Mouse (Mus musculus) heart, postnatal 0 days (tissue): ENCODE measurements around the gene Tpra1. TPM values are rescaled to one million over a fixed set of nuclear protein-coding genes. Genes with fewer than 3 reads are reported as not detected.

ENCODE experiments used
- ATAC-seq: fragments of 200-750 bp; cut with Nextera tagmentation; 2 replicates; pipeline ENCODE4 v1.8.0; 2017; ENCODE audit warnings: low read depth, moderate number of reproducible peaks, moderate library complexity; ENCODE audit not compliant: insufficient read depth
- DNase-seq: peaks from one replicate; pipeline ENCODE4 v3.0.0-alpha.2; 2016; ENCODE audit warnings: low spot score
- H3K27ac ChIP-seq: fragments of 300-500 bp; sonication (generic); 2 replicates; pipeline ENCODE4 v1.5.1; 2014; ENCODE audit warnings: low read depth, mild to moderate bottlenecking
- H3K27me3 ChIP-seq: fragments of 300-500 bp; sonication (generic); 2 replicates; pipeline ENCODE4 v1.6.1; 2014; ENCODE audit warnings: low read length, mixed read lengths; ENCODE audit not compliant: control insufficient read depth, insufficient read depth
- H3K36me3 ChIP-seq: fragments of 300-500 bp; sonication (generic); replicated peaks from 2 replicates; pipeline ENCODE4 v1.6.1; 2014; ENCODE audit warnings: low read length, mixed read lengths; ENCODE audit not compliant: control insufficient read depth, insufficient read depth
- H3K4me1 ChIP-seq: fragments of 300-500 bp; sonication (generic); 2 replicates; pipeline ENCODE4 v1.6.1; 2014; ENCODE audit warnings: antibody characterized with exemption; ENCODE audit not compliant: control insufficient read depth, insufficient read depth
- H3K4me2 ChIP-seq: fragments of 300-500 bp; sonication (generic); 2 replicates; pipeline ENCODE4 v1.6.1; 2014; ENCODE audit warnings: low read depth, mild to moderate bottlenecking, low read length, moderate library complexity
- H3K4me3 ChIP-seq: fragments of 300-500 bp; sonication (generic); 2 replicates; pipeline ENCODE4 v1.5.1; 2014; ENCODE audit warnings: low read depth, low read length
- H3K9ac ChIP-seq: fragments of 300-500 bp; sonication (generic); replicated peaks from 2 replicates; pipeline ENCODE4 v1.6.1; 2014; ENCODE audit warnings: low read depth, low read length, mixed read lengths
- H3K9me3 ChIP-seq: fragments of 300-500 bp; sonication (generic); replicated peaks from 2 replicates; pipeline ENCODE4 v1.6.1; 2016; ENCODE audit warnings: low read length; ENCODE audit not compliant: control insufficient read depth
- CTCF ChIP-seq: IDR thresholded peaks from 2 replicates; pipeline ENCODE4 v1.5.1; 2016; ENCODE audit warnings: antibody characterized with exemption, control low read depth, low read depth
- EP300 ChIP-seq: IDR thresholded peaks from 2 replicates; pipeline ENCODE4 v1.6.1; 2016; ENCODE audit warnings: antibody characterized with exemption, low read depth
- WGBS: fragments of 180-500 bp; shearing (Covaris S2); extraction: QIAGEN DNeasy Blood & Tissue Kit; methylation state at CpG from one replicate; pipeline ENCODE4 v1.1.7; 2014; 5-methylcytosine and 5-hydroxymethylcytosine counted together
- polyA plus RNA-seq: library from polyadenylated mRNA; unstranded; fragments of >200 nt; fragmentation: Nextera tagmentation; extraction: Ambion mirVana; gene quantifications from 2 replicates; pipeline ENCODE4 v1.2.1, GENCODE M21; 2015
- total RNA-seq: library from RNA; depleted of rRNA; stranded (reverse); fragments of >200 nt; gene quantifications from 2 replicates; pipeline ENCODE4 v1.2.3, GENCODE M21; 2014; ENCODE audit warnings: low replicate concordance

Tpra1 gene
- total and polyA plus RNA-seq, 2 experiments from 2014 or later, result 39.1 to 131 TPM

- no peaks in the 10 kb centered on the region for H3K36me3 ChIP-seq
- H3K9me3 ChIP-seq, result no peaks in the 10 kb centered on the region
- DNase-seq (no peak), ATAC-seq (no peak)
- WGBS, result 43% methylated on average over 7 of the region's 7 CpGs
- peaks cover 20% of the 10 kb centered on the region for H3K27me3 ChIP-seq
- no peak overlapping the region for H3K4me2 ChIP-seq
- peaks cover 5% of the 10 kb centered on the region for H3K4me1 ChIP-seq
- TF ChIP-seq CTCF, result no peak
- TF ChIP-seq EP300, result no peak
- H3K27ac ChIP-seq, result no peak overlapping the region
- no peak overlapping the region for H3K9ac ChIP-seq
- H3K4me3 ChIP-seq, result no peak overlapping the region
These were observed 29.2 kb upstream of the Tpra1 start for GRCm38 (mm10) chr6:88872811-88873210.

GRCm38 (mm10) chr6:88873965-88874867, 27.8 kb upstream of the Tpra1 start:
- peak overlapping the region; percentile 98 for H3K4me2 ChIP-seq
- ATAC-seq (peak; percentile 48), DNase-seq (peak; percentile 26)
- H3K4me3 ChIP-seq, result peak overlapping the region; percentile 73
- 4% methylated on average over 71 of the region's 74 CpGs for WGBS
- peaks cover 5% of the 10 kb centered on the region for H3K4me1 ChIP-seq
- peaks cover 20% of the 10 kb centered on the region for H3K27me3 ChIP-seq
- no peaks in the 10 kb centered on the region for H3K36me3 ChIP-seq
- H3K9me3 ChIP-seq, result no peaks in the 10 kb centered on the region
- peak overlapping the region; percentile 89 for H3K9ac ChIP-seq
- TF ChIP-seq CTCF, result no peak
- no peak for TF ChIP-seq EP300
- H3K27ac ChIP-seq, result 0 out of 2 replicates have a peak overlapping the region, but pooled peaks have one; percentile 38

GRCm38 (mm10) chr6:88874868-88875508, 27.1 kb upstream of the Tpra1 start, which contains the start of gene Podxl2:
TSS of gene Podxl2 (minus strand) at chr6:88875044.
- peaks cover 20% of the 10 kb centered on the region for H3K27me3 ChIP-seq
- H3K4me2 ChIP-seq, result peak within 1 kb of the TSS; percentile 98
- ATAC-seq (peak; percentile 81), DNase-seq (peak; percentile 66)
- WGBS, result 7% methylated on average over 56 of the region's 63 CpGs
- TF ChIP-seq CTCF (no peak), EP300 (no peak)
- peaks cover 5% of the 10 kb centered on the region for H3K4me1 ChIP-seq
- peak within 1 kb of the TSS; percentile 89 for H3K9ac ChIP-seq
- H3K36me3 ChIP-seq, result no peaks in the 10 kb centered on the region
- 0 out of 2 replicates have a peak within 1 kb of the TSS, but pooled peaks have one; percentile 38 for H3K27ac ChIP-seq
- H3K9me3 ChIP-seq, result no peaks in the 10 kb centered on the region
- peak within 1 kb of the TSS; percentile 73 for H3K4me3 ChIP-seq

GRCm38 (mm10) chr6:88879471-88879870, 22.6 kb upstream of the Tpra1 start:
- DNase-seq, result no peak
- Histone ChIP-seq H3K27me3 (peaks cover 12% of the 10 kb centered on the region), H3K27ac (no peak overlapping the region), H3K4me1 (peaks cover under 1% of the 10 kb centered on the region), H3K9me3 (no peaks in the 10 kb centered on the region), H3K4me2 (no peak overlapping the region), H3K4me3 (no peak overlapping the region), H3K9ac (no peak overlapping the region), H3K36me3 (peaks cover 30% of the 10 kb centered on the region)
- 65% methylated on average over 4 of the region's 4 CpGs for WGBS
- no peak for ATAC-seq
- TF ChIP-seq EP300, result no peak
- TF ChIP-seq CTCF, result peak; percentile 16; the same call in 1 of the 2 replicates

GRCm38 (mm10) chr6:88881334-88881733, 20.7 kb upstream of the Tpra1 start:
- no peak overlapping the region for H3K4me2 ChIP-seq
- H3K36me3 ChIP-seq, result peaks cover 48% of the 10 kb centered on the region
- ATAC-seq, result no peak
- H3K27me3 ChIP-seq, result no peaks in the 10 kb centered on the region
- no peak overlapping the region for H3K9ac ChIP-seq
- no peaks in the 10 kb centered on the region for H3K4me1 ChIP-seq
- no peaks in the 10 kb centered on the region for H3K9me3 ChIP-seq
- no peak overlapping the region for H3K4me3 ChIP-seq
- 85% methylated on average over 7 of the region's 7 CpGs for WGBS
- H3K27ac ChIP-seq, result no peak overlapping the region
- TF ChIP-seq CTCF, result no peak
- TF ChIP-seq EP300, result no peak
- no peak for DNase-seq
